ENCODE assay signal across 10 mouse cellular contexts in genomic region chr11:115366039-115366705, GRCm38 (mm10). TPM values are rescaled to one million over a fixed set of nuclear protein-coding genes. Genes with fewer than 3 reads are reported as not detected.
DNase-seq lines count a peak whose midpoint lies in the region; ATAC-seq and TF ChIP-seq lines count a peak whose summit lies in the region.
"Had no signal": no experiment of that assay in that cellular context is flagged by ENCODE, and none has a peak within 500 bp of the region (broad histone marks: within the 10 kb centered on the region; RNA-seq: fewer than 3 reads in every experiment).

No protein-coding gene starts in this region.

- ATAC-seq in heart, embryonic 15.5 days (replicated peaks; ENCODE audit: insufficient number of reproducible peaks, insufficient read depth, low FRiP score, low read depth): no peak; the same call in 1 of the 2 replicates
- ATAC-seq in midbrain, postnatal 0 days (ENCODE audit: low FRiP score): peak; percentile 5; the same call in 1 of the 2 replicates

- peak overlapping the region; percentile 62 for H3K4me3 ChIP-seq in heart, embryonic 15.5 days
- peak overlapping the region; percentile 82 for H3K4me3 ChIP-seq in midbrain, postnatal 0 days (ENCODE audit: low read depth, low read length)

- peak overlapping the region; percentile 97 for H3K4me2 ChIP-seq in heart, embryonic 15.5 days
- peak overlapping the region; percentile 93 for H3K4me2 ChIP-seq in midbrain, postnatal 0 days (ENCODE audit: low read depth, low read length, poor library complexity, severe bottlenecking)

- H3K36me3 ChIP-seq in heart, embryonic 15.5 days: no peaks in the 10 kb centered on the region
- H3K36me3 ChIP-seq in midbrain, postnatal 0 days (ENCODE audit: insufficient read depth, low read length): no peaks in the 10 kb centered on the region

- WGBS in heart, embryonic 15.5 days: 31% methylated on average over 7 of the region's 7 CpGs
- WGBS in midbrain, postnatal 0 days: 38% methylated on average over 7 of the region's 7 CpGs

- peak overlapping the region; percentile 62; the same call in 1 of the 2 replicates for H3K9ac ChIP-seq in heart, embryonic 15.5 days
- peak overlapping the region; percentile 87 for H3K9ac ChIP-seq in midbrain, postnatal 0 days (replicated peaks; ENCODE audit: low read length, poor library complexity, severe bottlenecking)

- H3K9me3 ChIP-seq in heart, embryonic 15.5 days (replicated peaks): no peaks in the 10 kb centered on the region
- no peaks in the 10 kb centered on the region for H3K9me3 ChIP-seq in midbrain, postnatal 0 days (ENCODE audit: low read length)

- peaks cover 48% of the 10 kb centered on the region for H3K27me3 ChIP-seq in heart, embryonic 15.5 days
- H3K27me3 ChIP-seq in midbrain, postnatal 0 days (ENCODE audit: insufficient read depth, low read length): no peaks in the 10 kb centered on the region

- TF ChIP-seq CTCF in midbrain, postnatal 0 days (IDR thresholded peaks at IDR 0.05): no peak

- H3K4me1 ChIP-seq in heart, embryonic 15.5 days (replicated peaks): peaks cover 22% of the 10 kb centered on the region
- H3K4me1 ChIP-seq in midbrain, postnatal 0 days (ENCODE audit: insufficient read depth, low read length): peaks cover 8% of the 10 kb centered on the region; the same call in 1 of the 2 replicates

- DNase-seq in layer of hippocampus, adult 9-11 months: peak; percentile 56
- DNase-seq in layer of hippocampus, postnatal 10 days (ENCODE audit: low spot score in 2 of 2): no peak
- peak; percentile 70 for DNase-seq in cerebellum, adult 9-10 months
- DNase-seq in midbrain, postnatal 0 days (ENCODE audit: low spot score): no peak
- DNase-seq in embryo, embryonic 11 days: no peak
- no peak for DNase-seq in thymus, postnatal 4 days
- no peak for DNase-seq in kidney, postnatal 25 days

- peak overlapping the region; percentile 4; the same call in 1 of the 2 replicates for H3K27ac ChIP-seq in heart, embryonic 15.5 days
- peak overlapping the region; percentile 88 for H3K27ac ChIP-seq in midbrain, postnatal 0 days (ENCODE audit: low read depth, low read length)

RNA-seq across cellular contexts. Expression of gene Hid1, which starts 1.4 kb away (rescaled TPM):
- total RNA-seq in layer of hippocampus, postnatal 10 days (2021): 10 to 100 TPM; 78.0 to 79.3 TPM
- 7.6 and 11.2 TPM in 2 replicates for polyA plus RNA-seq in heart, embryonic 15.5 days (2015; fragmentation: Nextera tagmentation; extraction: Ambion mirVana)
- total RNA-seq in midbrain, postnatal 0 days (2014; rRNA removed): 96.0 and 106 TPM in 2 replicates
- 65.6 TPM in 2 replicates for polyA plus RNA-seq in midbrain, postnatal 0 days (2015; fragmentation: Nextera tagmentation; extraction: Ambion mirVana)

RNA-seq across cellular contexts. Expression of gene Cdr2l, which starts 15.5 kb away (rescaled TPM):
- 10 to 100 TPM; 18.4 to 19.1 TPM for total RNA-seq in layer of hippocampus, postnatal 10 days (2021)
- polyA plus RNA-seq in heart, embryonic 15.5 days (2015; fragmentation: Nextera tagmentation; extraction: Ambion mirVana): 6.3 and 11.1 TPM in 2 replicates
- 66.0 and 68.8 TPM in 2 replicates for total RNA-seq in midbrain, postnatal 0 days (2014; rRNA removed)
- 16.0 and 17.2 TPM in 2 replicates for polyA plus RNA-seq in midbrain, postnatal 0 days (2015; fragmentation: Nextera tagmentation; extraction: Ambion mirVana)

RNA-seq across cellular contexts. Expression of gene Otop3, which starts 31.6 kb away (rescaled TPM):
- total RNA-seq in layer of hippocampus, postnatal 10 days (2021): under 1 TPM; 0.45 to 0.53 TPM
- not detected in 2 replicates for polyA plus RNA-seq in heart, embryonic 15.5 days (2015; fragmentation: Nextera tagmentation; extraction: Ambion mirVana)
- total RNA-seq in midbrain, postnatal 0 days (2014; rRNA removed): 2.1 and 3.7 TPM in 2 replicates
- 1.8 and 2.1 TPM in 2 replicates for polyA plus RNA-seq in midbrain, postnatal 0 days (2015; fragmentation: Nextera tagmentation; extraction: Ambion mirVana)
- total RNA-seq: heart, postnatal 10 days; neutrophil, adult 5-6 weeks had no signal

RNA-seq across cellular contexts. Expression of gene Mrpl58, which starts 37.4 kb away (rescaled TPM):
- total RNA-seq in layer of hippocampus, postnatal 10 days (2021): 10 to 100 TPM; 86.3 to 96.3 TPM
- 163 and 167 TPM in 2 replicates for polyA plus RNA-seq in heart, embryonic 15.5 days (2015; fragmentation: Nextera tagmentation; extraction: Ambion mirVana)
- 69.2 and 78.1 TPM in 2 replicates for total RNA-seq in midbrain, postnatal 0 days (2014; rRNA removed)
- polyA plus RNA-seq in midbrain, postnatal 0 days (2015; fragmentation: Nextera tagmentation; extraction: Ambion mirVana): 187 and 201 TPM in 2 replicates

RNA-seq across cellular contexts. Expression of gene Ush1g, which starts 44.3 kb away (rescaled TPM):
- total RNA-seq in layer of hippocampus, postnatal 10 days (2021): under 1 TPM; 0.14 to 0.16 TPM
- 0.11 and 0.29 TPM in 2 replicates for polyA plus RNA-seq in heart, embryonic 15.5 days (2015; fragmentation: Nextera tagmentation; extraction: Ambion mirVana)
- total RNA-seq in midbrain, postnatal 0 days (2014; rRNA removed): 0.14 TPM in 1 of 2 replicates, not detected in the other
- polyA plus RNA-seq in midbrain, postnatal 0 days (2015; fragmentation: Nextera tagmentation; extraction: Ambion mirVana): 0.21 and 0.32 TPM in 2 replicates
- total RNA-seq: neutrophil, adult 5-6 weeks had no signal

Comparison
In these comparisons a context has a peak if more than half of its experiments do, and no peak if none do; other contexts are left out.
1. DNase-seq: peak in layer of hippocampus, adult 9-11 months (single experiment) and cerebellum, adult 9-10 months (single experiment); none in layer of hippocampus, postnatal 10 days (0 of 2), midbrain, postnatal 0 days (single experiment), embryo, embryonic 11 days (single experiment), thymus, postnatal 4 days (single experiment) and kidney, postnatal 25 days (0 of 2).